Mouse (Mus musculus): Measurements from ENCODE around the gene 1700008O03Rik.
A peak's percentile ranks its signal among the peaks of the same experiment; 100 is the strongest.

1700008O03Rik gene

GRCm38 (mm10) chr7:44385720-44386119 lies at the start of gene 1700008O03Rik:
1700008O03Rik (minus strand) TSS chr7:44385820.
- DNase-seq (ENCODE audit: extremely low spot score, low read depth, low spot score), result no peak

GRCm38 (mm10) chr7:44434089-44434488 lies 48.5 kb upstream of the 1700008O03Rik start:
- DNase-seq (ENCODE audit: extremely low spot score, low read depth, low spot score), result no peak

GRCm38 (mm10) chr7:44433371-44433770 lies 47.8 kb upstream of the 1700008O03Rik start:
- peak; percentile 20 for DNase-seq (ENCODE audit: extremely low spot score, low read depth, low spot score)

- no peak for DNase-seq (ENCODE audit: extremely low spot score, low read depth, low spot score)
Observed at GRCm38 (mm10) chr7:44432550-44432949, 46.9 kb upstream of the 1700008O03Rik start.

- DNase-seq (ENCODE audit: extremely low spot score, low read depth, low spot score), result no peak
Observed at GRCm38 (mm10) chr7:44429534-44430488, 44.2 kb upstream of the 1700008O03Rik start.

GRCm38 (mm10) chr7:44428968-44429521 lies 43.4 kb upstream of the 1700008O03Rik start, which contains the start of gene Lrrc4b:
Lrrc4b (plus strand) TSS chr7:44429018.
- no peak for DNase-seq (ENCODE audit: extremely low spot score, low read depth, low spot score)

GRCm38 (mm10) chr7:44428171-44428950 lies 42.7 kb upstream of the 1700008O03Rik start:
- no peak for DNase-seq (ENCODE audit: extremely low spot score, low read depth, low spot score)

- DNase-seq (ENCODE audit: extremely low spot score, low read depth, low spot score), result no peak
Observed at GRCm38 (mm10) chr7:44427666-44428065, 42.0 kb upstream of the 1700008O03Rik start.

GRCm38 (mm10) chr7:44413307-44413706 lies 27.7 kb upstream of the 1700008O03Rik start:
- no peak for DNase-seq (ENCODE audit: extremely low spot score, low read depth, low spot score)

GRCm38 (mm10) chr7:44411144-44411543 lies 25.5 kb upstream of the 1700008O03Rik start:
- no peak for DNase-seq (ENCODE audit: extremely low spot score, low read depth, low spot score)

GRCm38 (mm10) chr7:44406015-44406355 lies 20.4 kb upstream of the 1700008O03Rik start:
- no peak for DNase-seq (ENCODE audit: extremely low spot score, low read depth, low spot score)

- DNase-seq (ENCODE audit: extremely low spot score, low read depth, low spot score), result peak; percentile 100
Observed at GRCm38 (mm10) chr7:44405346-44406014, 19.9 kb upstream of the 1700008O03Rik start.

- no peak for DNase-seq (ENCODE audit: extremely low spot score, low read depth, low spot score)
Observed at GRCm38 (mm10) chr7:44401673-44402072, 16.1 kb upstream of the 1700008O03Rik start.

- DNase-seq (ENCODE audit: extremely low spot score, low read depth, low spot score), result no peak
Observed at GRCm38 (mm10) chr7:44398570-44398969, 12.9 kb upstream of the 1700008O03Rik start.

GRCm38 (mm10) chr7:44393284-44393683 lies 7.7 kb upstream of the 1700008O03Rik start:
- DNase-seq (ENCODE audit: extremely low spot score, low read depth, low spot score), result no peak

- no peak for DNase-seq (ENCODE audit: extremely low spot score, low read depth, low spot score)
Observed at GRCm38 (mm10) chr7:44392341-44392740, 6.7 kb upstream of the 1700008O03Rik start.

- DNase-seq (ENCODE audit: extremely low spot score, low read depth, low spot score), result no peak
Observed at GRCm38 (mm10) chr7:44391831-44392230, 6.2 kb upstream of the 1700008O03Rik start.

- DNase-seq (ENCODE audit: extremely low spot score, low read depth, low spot score), result no peak
Observed at GRCm38 (mm10) chr7:44384716-44385059, 932 bp downstream of the 1700008O03Rik start.

GRCm38 (mm10) chr7:44383980-44384715 lies 1.5 kb downstream of the 1700008O03Rik start, which contains the start of gene Syt3:
Syt3 (plus strand) TSS chr7:44384102.
- DNase-seq (ENCODE audit: extremely low spot score, low read depth, low spot score), result no peak

- DNase-seq (ENCODE audit: extremely low spot score, low read depth, low spot score), result no peak
Observed at GRCm38 (mm10) chr7:44382541-44382940, 3.1 kb downstream of the 1700008O03Rik start.

All from hindlimb bud, embryonic 11.5 days (tissue).